Mouse (Mus musculus) C2C12 (cell line): ENCODE measurements around the gene Gm21983.

Experiments used
- CTCF ChIP-seq: IDR thresholded peaks from one replicate; pipeline ENCODE4 v1.5.1; 2011; ENCODE audit not compliant: control insufficient read depth, insufficient read depth, insufficient read length
- MYOD1 ChIP-seq: IDR thresholded peaks from one replicate; pipeline ENCODE4 v1.6.1; 2011; ENCODE audit warnings: low read depth; ENCODE audit not compliant: control insufficient read depth, insufficient read length
- MYOG ChIP-seq: IDR thresholded peaks from one replicate; pipeline ENCODE4 v1.6.1; 2011; ENCODE audit not compliant: control insufficient read depth, insufficient read length; ENCODE audit errors: extremely low read depth
- USF1 ChIP-seq: IDR thresholded peaks from one replicate; pipeline ENCODE4 v1.6.1; 2011; ENCODE audit warnings: low read depth, mild to moderate bottlenecking, control low read depth, moderate library complexity

- TF ChIP-seq CTCF (no peak), USF1 (no peak), MYOG (no peak), MYOD1 (no peak)
These were observed 6.4 kb downstream of the Gm21983 start for GRCm38 (mm10) chr7:27174496-27174895.
